In genomic region chr16:8993521-8994250, GRCm38 (mm10) we compare ENCODE assay signal across 17 mouse cellular contexts.
DNase-seq lines count a peak whose midpoint lies in the region; ATAC-seq lines count a peak whose summit lies in the region.
"Had no signal": no experiment of that assay in that cellular context is flagged by ENCODE, and none has a peak within 500 bp of the region (broad histone marks: within the 10 kb centered on the region; RNA-seq: fewer than 3 reads in every experiment).

No protein-coding gene starts in this region.

- ATAC-seq in erythroblast, adult 5-6 weeks (replicated peaks; ENCODE audit: low FRiP score, poor library complexity, severe bottlenecking) = no peak
- ATAC-seq: intestine, embryonic 15.5 days; lung, postnatal 0 days; midbrain, embryonic 13.5 days had no signal

- DNase-seq in cerebellum, postnatal 10 days = peak; percentile 37 to 56
- DNase-seq in cerebellum, postnatal 4 days (ENCODE audit: low spot score in 2 of 2) = no peak
- DNase-seq in right cerebral cortex, postnatal 25 days = peak; percentile 64
- no peak for DNase-seq in right cerebral cortex, postnatal 4 days
- peak; percentile 78 to 81 for DNase-seq in left cerebral cortex, adult 9 months (ENCODE audit: low spot score in 2 of 2)
- DNase-seq in thymus, postnatal 25 days = no peak
- DNase-seq in thymus, postnatal 0 days (ENCODE audit: low spot score) = no peak
- DNase-seq: adrenal gland, adult 2 months; cerebellum, postnatal 14 days; gastrocnemius, postnatal 10 days; heart, adult 2 months; heart, postnatal 4 days; liver had no signal

Comparison
In these comparisons a context has a peak if more than half of its experiments do, and no peak if none do; other contexts are left out.
1. DNase-seq: peak in cerebellum, postnatal 10 days (2 of 2), right cerebral cortex, postnatal 25 days (single experiment) and left cerebral cortex, adult 9 months (2 of 2); none in cerebellum, postnatal 4 days (0 of 2), right cerebral cortex, postnatal 4 days (single experiment), thymus, postnatal 25 days (single experiment) and thymus, postnatal 0 days (single experiment).